ENCODE assay signal across 30 mouse cellular contexts in the genomic region with DNA sequence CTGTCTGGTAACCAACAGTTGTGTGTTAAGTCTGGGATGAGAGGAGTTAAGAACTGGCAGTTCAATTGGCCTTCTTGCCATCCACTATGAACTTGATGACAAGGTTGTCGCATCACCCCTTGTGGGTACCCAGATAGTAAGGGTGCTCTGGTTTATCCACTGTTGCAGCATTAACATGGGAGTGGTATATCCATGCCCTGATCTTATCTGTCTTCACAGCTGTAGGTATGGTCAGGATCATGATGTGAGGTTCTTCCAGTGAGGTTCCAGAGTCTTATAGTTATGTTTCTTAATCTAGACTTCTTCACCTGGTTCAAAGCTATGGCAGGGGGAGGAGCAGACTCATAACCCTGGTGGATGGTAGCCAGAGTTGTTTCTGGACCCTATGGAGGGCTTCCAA.
DNase-seq lines count a peak whose midpoint lies in the region; ATAC-seq and TF ChIP-seq lines count a peak whose summit lies in the region.
"Had no signal": no experiment of that assay in that cellular context is flagged by ENCODE, and none has a peak within 500 bp of the region (broad histone marks: within the 10 kb centered on the region; RNA-seq: fewer than 3 reads in every experiment).

No protein-coding gene starts in this region.

- peak; percentile 58; the same call in 1 of the 2 replicates for TF ChIP-seq EP300 in liver, embryonic 14.5 days (IDR thresholded peaks at IDR 0.05; ENCODE audit: low read depth)
- peak; percentile 64 for TF ChIP-seq EP300 in liver, postnatal 0 days (IDR thresholded peaks at IDR 0.05; ENCODE audit: low read depth)

- ATAC-seq in G1E (ENCODE audit: extremely low read depth, insufficient number of reproducible peaks, low FRiP score, poor library complexity, severe bottlenecking): peak; percentile 81
- peak; percentile 83 for ATAC-seq in erythroid progenitor cell, adult 5-6 weeks (replicated peaks; ENCODE audit: low FRiP score, poor library complexity, severe bottlenecking)
- ATAC-seq in liver, embryonic 14.5 days (ENCODE audit: insufficient read depth): peak; percentile 83
- ATAC-seq in liver, postnatal 0 days: peak; percentile 31; the same call in 1 of the 2 replicates
- ATAC-seq: forebrain, embryonic 14.5 days; forebrain, postnatal 0 days; hindbrain, postnatal 0 days; inflammation-experienced regulatory T-cells, adult 6 months had no signal

- peaks cover 82% of the 10 kb centered on the region for H3K36me3 ChIP-seq in G1E (replicated peaks)
- no peaks in the 10 kb centered on the region for H3K36me3 ChIP-seq in liver, embryonic 14.5 days (replicated peaks; ENCODE audit: control insufficient read depth, insufficient read depth, low read depth)
- no peaks in the 10 kb centered on the region for H3K36me3 ChIP-seq in liver, postnatal 0 days (replicated peaks; ENCODE audit: insufficient read depth, low read length)
- H3K36me3 ChIP-seq: embryonic facial prominence, embryonic 12.5 days; embryonic facial prominence, embryonic 15.5 days; heart, embryonic 15.5 days had no signal

- no peaks in the 10 kb centered on the region for H3K27me3 ChIP-seq in G1E (ENCODE audit: insufficient read depth, low read length)
- H3K27me3 ChIP-seq in liver, embryonic 14.5 days (ENCODE audit: control insufficient read depth, insufficient read depth, low read length): no peaks in the 10 kb centered on the region
- H3K27me3 ChIP-seq in liver, postnatal 0 days (ENCODE audit: insufficient read depth, low read length): no peaks in the 10 kb centered on the region
- H3K27me3 ChIP-seq: CH12.LX; embryonic facial prominence, embryonic 12.5 days; embryonic facial prominence, embryonic 15.5 days; heart, embryonic 12.5 days; heart, embryonic 15.5 days had no signal

- H3K27ac ChIP-seq in liver, embryonic 14.5 days: no peak overlapping the region
- no peak overlapping the region for H3K27ac ChIP-seq in liver, postnatal 0 days (ENCODE audit: low read depth)
- H3K27ac ChIP-seq: embryonic facial prominence, embryonic 12.5 days; embryonic facial prominence, embryonic 15.5 days; forebrain, embryonic 10.5 days; heart, embryonic 15.5 days; hindbrain, embryonic 14.5 days; hindbrain, postnatal 0 days had no signal

- no peak overlapping the region for H3K4me2 ChIP-seq in liver, embryonic 14.5 days (ENCODE audit: low read depth)
- H3K4me2 ChIP-seq in liver, postnatal 0 days (ENCODE audit: low read depth, low read length): no peak overlapping the region
- H3K4me2 ChIP-seq: embryonic facial prominence, embryonic 12.5 days; embryonic facial prominence, embryonic 15.5 days; heart, embryonic 12.5 days; heart, embryonic 15.5 days; hindbrain, embryonic 14.5 days had no signal

- 53% methylated on average over 1 of the region's 1 CpGs for WGBS in liver, embryonic 14.5 days (ENCODE audit: insufficient replicate concordance)
- 52% methylated on average over 1 of the region's 1 CpGs for WGBS in liver, postnatal 0 days (ENCODE audit: insufficient replicate concordance)

- no peak overlapping the region for H3K4me3 ChIP-seq in G1E (ENCODE audit: low read depth, low read length)
- no peak overlapping the region for H3K4me3 ChIP-seq in liver, embryonic 14.5 days (ENCODE audit: insufficient read depth in 1 of 2, low read depth in 2 of 2, low read length in 2 of 2)
- H3K4me3 ChIP-seq in liver, postnatal 0 days (ENCODE audit: low read depth, low read length): no peak overlapping the region
- H3K4me3 ChIP-seq: embryonic facial prominence, embryonic 12.5 days; embryonic facial prominence, embryonic 15.5 days; erythroblast, embryonic 14.5 days; forebrain, embryonic 10.5 days; heart, embryonic 12.5 days; heart, embryonic 15.5 days had no signal

- no peaks in the 10 kb centered on the region for H3K9me3 ChIP-seq in G1E (replicated peaks)
- H3K9me3 ChIP-seq in liver, embryonic 14.5 days (ENCODE audit: control insufficient read depth, low read length): no peaks in the 10 kb centered on the region
- no peaks in the 10 kb centered on the region for H3K9me3 ChIP-seq in liver, postnatal 0 days (ENCODE audit: low read length)
- H3K9me3 ChIP-seq: embryonic facial prominence, embryonic 12.5 days; embryonic facial prominence, embryonic 15.5 days; forebrain, embryonic 10.5 days; heart, embryonic 12.5 days; heart, embryonic 15.5 days had no signal

- H3K4me1 ChIP-seq in G1E (ENCODE audit: insufficient read depth, low read depth, low read length): peaks cover 45% of the 10 kb centered on the region
- H3K4me1 ChIP-seq in liver, embryonic 14.5 days (replicated peaks; ENCODE audit: control insufficient read depth in 2 of 2, insufficient read depth in 2 of 2, low read length in 1 of 2): peaks cover 7% of the 10 kb centered on the region in 2 experiments; a peak in 3 of 4 replicates
- no peaks in the 10 kb centered on the region for H3K4me1 ChIP-seq in liver, postnatal 0 days (ENCODE audit: insufficient read depth)
- H3K4me1 ChIP-seq: embryonic facial prominence, embryonic 12.5 days; embryonic facial prominence, embryonic 15.5 days; forebrain, embryonic 10.5 days had no signal

- no peak overlapping the region for H3K9ac ChIP-seq in liver, embryonic 14.5 days (replicated peaks)
- no peak overlapping the region for H3K9ac ChIP-seq in liver, postnatal 0 days (replicated peaks)
- H3K9ac ChIP-seq: embryonic facial prominence, embryonic 12.5 days; embryonic facial prominence, embryonic 15.5 days; forebrain, postnatal 0 days; heart, embryonic 12.5 days; heart, embryonic 15.5 days; hindbrain, embryonic 14.5 days had no signal

- no peak for TF ChIP-seq CTCF in G1E (IDR thresholded peaks at IDR 0.05; ENCODE audit: low read depth, low read length)
- TF ChIP-seq CTCF in liver, embryonic 14.5 days (IDR thresholded peaks at IDR 0.05; ENCODE audit: low read depth): no peak
- TF ChIP-seq CTCF in liver, postnatal 0 days (IDR thresholded peaks at IDR 0.05; ENCODE audit: low read depth): no peak

- no peak for DNase-seq in G1E (ENCODE audit: low spot score)
- DNase-seq in liver, embryonic 14.5 days (ENCODE audit: low read depth in 3 of 3, low spot score in 3 of 3): peak in 1 of 3 experiments; percentile 14
- DNase-seq in liver, postnatal 0 days: no peak
- no peak for DNase-seq in cerebellum, postnatal 36 days
- DNase-seq in kidney, postnatal 10 days: no peak
- no peak for DNase-seq in thymus, postnatal 36 days
- DNase-seq in embryo, embryonic 11 days: no peak
- DNase-seq: adrenal gland, adult 2 months; adrenal gland, postnatal 14 days; B cell, adult 2 months; cerebellum, adult 11-12 months; cerebellum, adult 8-10 months; cerebellum, postnatal 10 days; forebrain, postnatal 0 days; gastrocnemius, postnatal 25 days; heart, adult 18-20 months; heart, postnatal 10 days; heart, postnatal 4 days had no signal

Comparison
In these comparisons a context has a peak if more than half of its experiments do, and no peak if none do; other contexts are left out.
1. ATAC-seq: peak in every context shown above with its lines; median percentile 83 in erythroid progenitor cell, adult 5-6 weeks; 83 in liver, embryonic 14.5 days; 81 in G1E; 31 in liver, postnatal 0 days.